Mouse (Mus musculus): ENCODE measurements around the gene Gm5475.

DNA sequence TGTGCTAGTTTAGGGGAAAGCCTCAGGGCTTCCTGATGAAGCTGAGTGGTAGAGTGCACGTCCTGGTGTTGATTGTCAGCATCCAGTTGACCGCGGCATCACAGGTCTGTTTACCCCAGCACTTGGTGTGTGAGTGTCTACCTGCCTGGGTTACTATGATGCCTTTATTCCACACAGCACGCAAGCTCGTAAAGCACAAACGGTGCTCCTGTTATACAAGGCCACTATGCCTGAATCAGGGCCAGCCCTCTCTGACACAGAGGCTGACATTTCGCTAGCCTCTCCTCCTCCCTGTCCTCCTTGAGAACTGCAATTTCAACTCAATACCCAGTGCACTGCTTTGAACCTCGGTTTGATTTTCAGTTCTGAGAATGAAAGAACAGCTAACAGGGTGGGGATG lies 2.6 kb upstream of the Gm5475 start:
- TF ChIP-seq CTCF (conservative IDR thresholded peaks at IDR 0.05; ENCODE audit: low read length) (no peak), NANOG (IDR thresholded peaks at IDR 0.05; ENCODE audit: borderline replicate concordance, low read length) (no peak), POU5F1 (IDR thresholded peaks at IDR 0.05; ENCODE audit: borderline replicate concordance, low read length) (no peak)

Measured in E14TG2a.4 (cell line).